Mouse (Mus musculus) urinary bladder, adult 2 months (tissue): ENCODE data around the gene Cmtr2. TPM values are rescaled to one million over a fixed set of nuclear protein-coding genes. Genes with fewer than 3 reads are reported as not detected.

Experiments used
- DNase-seq: peaks from one replicate; pipeline ENCODE4 v3.0.0; 2022; ENCODE audit warnings: low spot score
- polyA plus RNA-seq: library from polyadenylated mRNA; depleted of rRNA; stranded (reverse); fragments of >200 nt; gene quantifications from 2 replicates; pipeline ENCODE4 v1.2.3, GENCODE M21; 2012; rRNA removed

Cmtr2 gene
- polyA plus RNA-seq, 1 experiment: 5.5 TPM

- no peak for DNase-seq
These were observed 50.4 kb downstream of the Cmtr2 start for GRCm38 (mm10) chr8:110265796-110266305.

- no peak for DNase-seq
These were observed 51.3 kb downstream of the Cmtr2 start, which contains the start of gene Hydin for GRCm38 (mm10) chr8:110266741-110267140. Hydin (plus strand) TSS chr8:110266977.

- DNase-seq: no peak
These were observed 51.8 kb downstream of the Cmtr2 start for GRCm38 (mm10) chr8:110267268-110267667.

GRCm38 (mm10) chr8:110270659-110271058 lies 55.2 kb downstream of the Cmtr2 start:
- DNase-seq: no peak

- no peak for DNase-seq
These were observed 57.9 kb downstream of the Cmtr2 start for GRCm38 (mm10) chr8:110273394-110273793.

Other genes with a start within 250 kb of the Cmtr2 start
- 0.13 and 0.40 TPM in 2 replicates for gene Tat, start 225.2 kb upstream of the Cmtr2 start, polyA plus RNA-seq
- gene Chst4, start 175.9 kb upstream of the Cmtr2 start, polyA plus RNA-seq: 0.86 and 2.1 TPM in 2 replicates
- gene Zfp612, start 135.9 kb upstream of the Cmtr2 start, polyA plus RNA-seq: 6.7 and 8.3 TPM in 2 replicates
- gene Gm21964, start 114.5 kb upstream of the Cmtr2 start, polyA plus RNA-seq: not detected in 2 replicates
- gene Gm17720, start 112.9 kb upstream of the Cmtr2 start, polyA plus RNA-seq: not detected in 2 replicates
- gene Calb2, start 47.5 kb upstream of the Cmtr2 start, polyA plus RNA-seq: 0.07 and 0.11 TPM in 2 replicates
- 0.01 and 0.07 TPM in 2 replicates for gene Hydin, start 51.3 kb downstream of the Cmtr2 start, polyA plus RNA-seq